In the genomic region with DNA sequence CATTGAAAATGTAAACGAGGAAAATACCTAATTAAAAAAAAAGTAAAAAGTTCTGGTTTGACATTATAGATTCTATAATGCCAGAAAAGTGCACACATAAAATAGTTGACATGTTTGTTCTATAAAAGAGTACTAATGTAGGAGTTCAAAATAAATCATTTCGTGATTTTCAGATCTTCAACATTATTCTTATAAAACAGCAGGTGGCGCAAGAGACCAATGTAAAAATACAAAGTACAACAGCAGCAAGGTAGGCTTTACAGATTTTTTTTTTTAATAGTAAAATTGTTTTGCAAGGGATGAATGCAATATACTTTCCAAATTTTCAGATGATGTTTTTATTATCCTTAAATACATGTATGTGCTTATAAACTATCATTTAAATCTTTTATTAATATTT, we compare ENCODE assay signal across 11 mouse cellular contexts.
DNase-seq lines count a peak whose midpoint lies in the region; ATAC-seq lines count a peak whose summit lies in the region.
"Had no signal": no experiment of that assay in that cellular context is flagged by ENCODE, and none has a peak within 500 bp of the region (broad histone marks: within the 10 kb centered on the region; RNA-seq: fewer than 3 reads in every experiment).

No protein-coding gene starts in this region.

- no peak overlapping the region for H3K27ac ChIP-seq in midbrain, embryonic 14.5 days (replicated peaks; ENCODE audit: low read depth, low read length)
- H3K27ac ChIP-seq in midbrain, embryonic 11.5 days (ENCODE audit: low read depth, low read length) = no peak overlapping the region

- H3K36me3 ChIP-seq in midbrain, embryonic 14.5 days (ENCODE audit: control insufficient read depth, insufficient read depth, low read length) = no peaks in the 10 kb centered on the region
- H3K36me3 ChIP-seq in midbrain, embryonic 11.5 days (ENCODE audit: control insufficient read depth, insufficient read depth, low read length) = no peaks in the 10 kb centered on the region

- peak; percentile 6 for DNase-seq in heart, adult 8-10 months (ENCODE audit: low spot score)
- no peak for DNase-seq in heart, postnatal 4 days
- peak; percentile 72 for DNase-seq in midbrain, embryonic 14.5 days
- DNase-seq in midbrain, embryonic 11.5 days (ENCODE audit: low spot score, missing footprints) = no peak
- peak; percentile 1 for DNase-seq in c-Kit-positive CD71-negative TER-119-negative erythroid progenitor cells, embryonic 14.5 days (ENCODE audit: low read depth)
- peak; percentile 3 for DNase-seq in telencephalon, adult 2 months (ENCODE audit: low read depth, low spot score)
- no peak for DNase-seq in gastrocnemius, postnatal 14 days
- DNase-seq in right cerebral cortex, adult 18-20 months = no peak
- DNase-seq: lung, adult 18-20 months; thymus, postnatal 14 days had no signal

- H3K4me2 ChIP-seq in midbrain, embryonic 14.5 days (ENCODE audit: low read length) = no peak overlapping the region
- no peak overlapping the region for H3K4me2 ChIP-seq in midbrain, embryonic 11.5 days

- no peak for ATAC-seq in midbrain, embryonic 14.5 days (ENCODE audit: low FRiP score, low TSS enrichment)
- ATAC-seq in midbrain, embryonic 11.5 days (ENCODE audit: low FRiP score) = no peak

- H3K27me3 ChIP-seq in midbrain, embryonic 14.5 days (ENCODE audit: control insufficient read depth, insufficient read depth, low read length) = no peaks in the 10 kb centered on the region
- no peaks in the 10 kb centered on the region for H3K27me3 ChIP-seq in midbrain, embryonic 11.5 days (ENCODE audit: control insufficient read depth, insufficient read depth, low read length)

- intact Hi-C loops in gastrocnemius, postnatal 14 days (cut with DNase I; ENCODE audit: low total_unique reads) = no loop called here

- H3K4me3 ChIP-seq in midbrain, embryonic 14.5 days (replicated peaks; ENCODE audit: low read depth, low read length) = no peak overlapping the region
- H3K4me3 ChIP-seq in midbrain, embryonic 11.5 days (ENCODE audit: low read depth, low read length) = no peak overlapping the region
- H3K4me3 ChIP-seq: erythroblast, embryonic 14.5 days had no signal

- no peak overlapping the region for H3K9ac ChIP-seq in midbrain, embryonic 14.5 days (replicated peaks; ENCODE audit: low read length)
- no peak overlapping the region for H3K9ac ChIP-seq in midbrain, embryonic 11.5 days (ENCODE audit: low read length)

- 18% methylated on average over 3 of the region's 3 CpGs for WGBS in midbrain, embryonic 14.5 days
- WGBS in midbrain, embryonic 11.5 days = 17% methylated on average over 3 of the region's 3 CpGs

- no peaks in the 10 kb centered on the region for H3K9me3 ChIP-seq in midbrain, embryonic 14.5 days (ENCODE audit: control insufficient read depth, low read length)
- H3K9me3 ChIP-seq in midbrain, embryonic 11.5 days (ENCODE audit: control insufficient read depth, low read length) = no peaks in the 10 kb centered on the region

- H3K4me1 ChIP-seq in midbrain, embryonic 14.5 days (ENCODE audit: control insufficient read depth, insufficient read depth, low read length) = no peaks in the 10 kb centered on the region
- H3K4me1 ChIP-seq in midbrain, embryonic 11.5 days (ENCODE audit: control insufficient read depth, insufficient read depth, low read length) = no peaks in the 10 kb centered on the region

Comparison
In these comparisons a context has a peak if more than half of its experiments do, and no peak if none do; other contexts are left out.
1. DNase-seq: peak in heart, adult 8-10 months (single experiment), midbrain, embryonic 14.5 days (single experiment), c-Kit-positive CD71-negative TER-119-negative erythroid progenitor cells, embryonic 14.5 days (single experiment) and telencephalon, adult 2 months (single experiment); none in heart, postnatal 4 days (single experiment), midbrain, embryonic 11.5 days (single experiment), gastrocnemius, postnatal 14 days (single experiment) and right cerebral cortex, adult 18-20 months (single experiment).